Mouse (Mus musculus) heart, postnatal 0 days (tissue): Measurements from ENCODE around the gene Cdca7l.

Experiments used
- CTCF ChIP-seq: IDR thresholded peaks from 2 replicates; pipeline ENCODE4 v1.5.1; 2016; ENCODE audit warnings: antibody characterized with exemption, control low read depth, low read depth
- EP300 ChIP-seq: IDR thresholded peaks from 2 replicates; pipeline ENCODE4 v1.6.1; 2016; ENCODE audit warnings: antibody characterized with exemption, low read depth

DNA sequence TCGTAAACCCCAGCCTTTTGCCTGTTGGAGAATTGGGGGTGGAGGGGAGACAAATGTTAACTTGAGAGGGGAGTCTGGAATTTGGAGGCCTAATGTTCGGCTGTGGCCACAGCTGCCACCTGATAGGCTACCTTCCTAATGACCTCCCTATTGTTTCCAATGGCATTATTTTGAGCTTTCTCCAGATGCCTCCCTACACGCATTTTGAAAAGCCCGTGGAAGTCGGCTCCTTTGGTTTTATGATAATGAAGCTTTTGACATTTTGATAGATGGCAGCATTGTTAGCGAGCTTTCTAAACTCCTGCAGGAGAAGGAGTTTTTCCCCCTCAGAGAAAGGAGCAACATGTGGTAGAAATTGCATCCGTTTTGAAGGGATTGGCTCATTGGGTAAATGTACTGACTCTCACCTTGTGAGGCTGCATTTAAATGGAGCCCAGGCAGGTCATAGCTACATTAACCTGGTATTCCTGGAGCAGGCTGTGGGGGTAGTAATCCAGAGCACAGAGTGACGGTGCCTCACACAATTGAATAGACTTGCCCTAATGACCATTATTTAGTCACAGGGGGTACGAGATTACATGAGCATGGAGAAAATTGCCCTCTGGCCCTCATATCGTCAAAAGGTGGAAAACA is 110.6 kb downstream of the Cdca7l start:
- TF ChIP-seq CTCF (no peak), EP300 (no peak)
